Mouse (Mus musculus) MEL-GATA-1-ER (cell line): ENCODE measurements around the gene Gm7358.
"Not testable (repeated sequence)": the region's sequence is repeated elsewhere in the genome, so short reads cannot be mapped to it uniquely, and the experiment has no call there.

Experiments
- DNase-seq: peaks from one replicate; pipeline ENCODE4 v3.0.0-alpha.2; 2012; ENCODE audit warnings: low read depth; ENCODE audit errors: extremely low read depth

The Gm7358 gene

DNA sequence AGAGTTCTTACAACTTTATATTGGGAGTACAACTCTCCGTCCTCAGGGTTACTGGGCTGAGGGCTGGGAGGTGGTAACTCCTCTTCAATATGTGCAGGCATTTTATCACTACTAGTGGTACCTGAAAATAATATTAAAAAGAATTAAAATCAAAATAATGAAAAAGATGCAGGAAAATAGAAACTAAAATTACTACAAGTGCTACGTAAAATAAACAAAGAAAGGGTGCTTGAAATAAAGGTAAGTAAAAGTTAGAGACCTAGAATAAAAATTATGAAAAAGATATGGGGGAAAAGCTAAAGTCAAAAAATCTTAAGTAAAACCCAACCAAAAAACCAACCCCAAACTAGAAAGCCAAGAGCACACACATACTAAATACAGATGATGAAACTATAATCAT, at the start of gene Gm7358:
Gm7358 (minus strand) TSS at position 101 of the 400 bp plus-strand sequence.
- not testable (repeated sequence) for DNase-seq

GRCm38 (mm10) chr17:14103018-14103417, 43.7 kb upstream of the Gm7358 start:
- not testable (repeated sequence) for DNase-seq

DNA sequence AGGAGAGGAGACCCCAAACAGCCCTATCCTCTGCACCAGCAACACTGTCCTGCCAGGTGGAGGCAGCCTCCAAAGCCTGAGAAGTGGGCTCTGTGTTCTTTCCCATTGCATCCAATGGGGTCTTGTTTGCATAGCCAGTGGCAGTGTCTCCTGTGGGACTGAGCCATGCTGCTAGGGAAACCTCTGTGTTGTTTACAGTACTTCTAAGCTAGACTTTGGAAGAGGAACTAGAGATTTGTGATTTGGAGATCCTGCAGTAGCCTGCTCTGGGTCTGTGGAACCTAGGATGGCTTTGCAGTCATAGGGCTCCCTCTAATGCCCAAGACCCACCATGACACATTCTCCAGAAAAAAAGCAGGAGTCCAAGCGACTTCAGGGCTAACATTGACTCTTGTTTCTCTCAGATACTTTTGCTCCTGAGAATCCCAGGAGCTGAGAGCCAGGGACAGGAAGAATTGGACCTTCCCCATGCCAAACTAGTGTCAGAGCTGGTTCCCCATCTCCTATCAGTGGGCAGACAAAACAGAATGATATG, 42.2 kb upstream of the Gm7358 start:
- DNase-seq: not testable (repeated sequence)

- DNase-seq: not testable (repeated sequence)
Observed at GRCm38 (mm10) chr17:14099886-14100285, 40.6 kb upstream of the Gm7358 start.

DNA sequence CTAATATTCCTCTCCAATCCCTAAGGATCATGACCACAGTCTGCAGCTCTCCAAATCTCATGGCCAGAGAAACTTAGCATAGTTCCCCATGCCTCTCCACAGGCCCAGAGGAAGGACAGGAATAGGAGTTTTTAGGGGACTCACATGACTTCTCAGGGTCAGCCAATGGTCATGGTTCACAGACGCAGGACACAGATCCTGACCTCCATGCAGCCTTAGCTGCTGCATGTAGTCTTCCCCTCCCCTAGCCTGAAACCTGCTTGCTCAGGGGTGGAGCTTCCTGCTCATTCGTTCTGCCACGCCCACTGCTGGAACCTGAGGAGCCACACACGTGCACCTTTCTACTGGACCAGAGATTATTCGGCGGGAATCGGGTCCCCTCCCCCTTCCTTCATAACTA, 34.8 kb upstream of the Gm7358 start:
- DNase-seq: not testable (repeated sequence)

GRCm38 (mm10) chr17:14086629-14087028, 27.3 kb upstream of the Gm7358 start:
- not testable (repeated sequence) for DNase-seq

- DNase-seq: not testable (repeated sequence)
Observed at GRCm38 (mm10) chr17:14041880-14042279, 17.5 kb downstream of the Gm7358 start.

DNA sequence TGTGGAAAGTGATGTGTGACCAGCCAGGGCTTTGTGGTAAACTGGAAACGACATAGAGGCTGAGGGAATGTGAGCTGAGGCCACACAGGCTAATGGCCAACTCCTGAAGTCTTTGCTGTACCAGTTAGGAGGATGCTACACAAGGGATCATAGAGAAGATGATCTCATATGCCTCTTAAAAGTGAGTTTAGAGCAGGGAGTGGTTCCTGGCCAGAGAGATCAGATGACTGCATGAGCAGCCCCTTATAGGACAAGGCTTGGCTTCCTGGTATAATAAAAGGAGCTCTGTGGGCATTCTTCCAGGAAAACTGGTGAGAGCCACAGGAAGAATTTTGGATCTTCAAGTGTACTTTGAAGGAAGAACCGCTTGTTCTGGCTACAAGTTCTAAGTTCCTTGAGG, 22.3 kb downstream of the Gm7358 start:
- not testable (repeated sequence) for DNase-seq

- DNase-seq: not testable (repeated sequence)
Observed at GRCm38 (mm10) chr17:14036113-14036512, 23.2 kb downstream of the Gm7358 start.
